Mouse (Mus musculus): ENCODE data around the gene Dab2ip. TPM values are rescaled to one million over a fixed set of nuclear protein-coding genes. Genes with fewer than 3 reads are reported as not detected.

Dab2ip gene
- polyA plus RNA-seq (2015; fragmentation: Nextera tagmentation; extraction: Ambion mirVana) = 66.6 and 97.0 TPM in 2 replicates

- Histone ChIP-seq H3K27me3 (no peaks in the 10 kb centered on the region), H3K4me1 (peaks cover 9% of the 10 kb centered on the region; the same call in 1 of the 2 replicates), H3K4me3 (no peak within 1 kb of the TSS), H3K9me3 (no peaks in the 10 kb centered on the region), H3K4me2 (replicated peaks) (no peak within 1 kb of the TSS), H3K36me3 (no peaks in the 10 kb centered on the region), H3K9ac (replicated peaks) (no peak within 1 kb of the TSS), H3K27ac (replicated peaks) (no peak within 1 kb of the TSS)
- ATAC-seq (replicated peaks) = no peak
- WGBS = 62% methylated on average over 29 of the region's 29 CpGs
Measured at GRCm38 (mm10) chr2:35557911-35558825, at the start of gene Dab2ip. Gene Dab2ip, plus strand, starts transcription at chr2:35558266.

- H3K27me3 ChIP-seq = no peaks in the 10 kb centered on the region
- H3K9me3 ChIP-seq = no peaks in the 10 kb centered on the region
- ATAC-seq (replicated peaks) = no peak
- 50% methylated on average over 10 of the region's 10 CpGs for WGBS
- H3K4me3 ChIP-seq = no peak overlapping the region
- H3K4me1 ChIP-seq = peaks cover 16% of the 10 kb centered on the region
- no peak overlapping the region for H3K4me2 ChIP-seq (replicated peaks)
- no peak overlapping the region for H3K27ac ChIP-seq (replicated peaks)
- H3K36me3 ChIP-seq = no peaks in the 10 kb centered on the region
- H3K9ac ChIP-seq (replicated peaks) = no peak overlapping the region
Measured at GRCm38 (mm10) chr2:35508597-35509342, 49.3 kb upstream of the Dab2ip start.

GRCm38 (mm10) chr2:35509343-35509667 lies 48.8 kb upstream of the Dab2ip start:
- no peaks in the 10 kb centered on the region for H3K36me3 ChIP-seq
- ATAC-seq (replicated peaks) = no peak
- H3K4me1 ChIP-seq = peaks cover 21% of the 10 kb centered on the region
- H3K9me3 ChIP-seq = no peaks in the 10 kb centered on the region
- H3K9ac ChIP-seq (replicated peaks) = no peak overlapping the region
- no peak overlapping the region for H3K4me3 ChIP-seq
- no peaks in the 10 kb centered on the region for H3K27me3 ChIP-seq
- WGBS = 80% methylated on average over 6 of the region's 6 CpGs
- H3K4me2 ChIP-seq (replicated peaks) = no peak overlapping the region
- no peak overlapping the region for H3K27ac ChIP-seq (replicated peaks)

GRCm38 (mm10) chr2:35509888-35510287 lies 48.2 kb upstream of the Dab2ip start:
- no peak overlapping the region for H3K27ac ChIP-seq (replicated peaks)
- no peak for ATAC-seq (replicated peaks)
- no peaks in the 10 kb centered on the region for H3K27me3 ChIP-seq
- WGBS = 83% methylated on average over 4 of the region's 4 CpGs
- H3K9me3 ChIP-seq = no peaks in the 10 kb centered on the region
- peaks cover 23% of the 10 kb centered on the region for H3K4me1 ChIP-seq
- no peaks in the 10 kb centered on the region for H3K36me3 ChIP-seq
- H3K4me2 ChIP-seq (replicated peaks) = no peak overlapping the region
- no peak overlapping the region for H3K9ac ChIP-seq (replicated peaks)
- no peak overlapping the region for H3K4me3 ChIP-seq

GRCm38 (mm10) chr2:35510920-35511319 lies 47.1 kb upstream of the Dab2ip start:
- Histone ChIP-seq H3K9me3 (no peaks in the 10 kb centered on the region), H3K36me3 (no peaks in the 10 kb centered on the region), H3K27ac (replicated peaks) (no peak overlapping the region), H3K27me3 (no peaks in the 10 kb centered on the region), H3K4me3 (no peak overlapping the region), H3K4me1 (peaks cover 23% of the 10 kb centered on the region), H3K4me2 (replicated peaks) (no peak overlapping the region), H3K9ac (replicated peaks) (no peak overlapping the region)
- 63% methylated on average over 1 of the region's 1 CpGs for WGBS
- no peak for ATAC-seq (replicated peaks)

GRCm38 (mm10) chr2:35512226-35512625 lies 45.8 kb upstream of the Dab2ip start:
- Histone ChIP-seq H3K4me1 (peaks cover 12% of the 10 kb centered on the region), H3K27ac (replicated peaks) (no peak overlapping the region), H3K4me3 (no peak overlapping the region), H3K36me3 (no peaks in the 10 kb centered on the region), H3K9ac (replicated peaks) (no peak overlapping the region), H3K4me2 (replicated peaks) (no peak overlapping the region), H3K9me3 (no peaks in the 10 kb centered on the region), H3K27me3 (no peaks in the 10 kb centered on the region)
- no peak for ATAC-seq (replicated peaks)
- WGBS = 96% methylated on average over 4 of the region's 4 CpGs

GRCm38 (mm10) chr2:35514051-35514892 lies 43.8 kb upstream of the Dab2ip start:
- Histone ChIP-seq H3K4me2 (replicated peaks) (no peak overlapping the region), H3K27me3 (no peaks in the 10 kb centered on the region), H3K9ac (replicated peaks) (no peak overlapping the region), H3K27ac (replicated peaks) (peak overlapping the region; percentile 44), H3K9me3 (no peaks in the 10 kb centered on the region), H3K4me1 (peaks cover 12% of the 10 kb centered on the region), H3K4me3 (no peak overlapping the region), H3K36me3 (no peaks in the 10 kb centered on the region)
- 32% methylated on average over 14 of the region's 14 CpGs for WGBS
- ATAC-seq (replicated peaks) = peak; percentile 60; the same call in 1 of the 2 replicates

- Histone ChIP-seq H3K9me3 (no peaks in the 10 kb centered on the region), H3K4me1 (peaks cover 7% of the 10 kb centered on the region; the same call in 1 of the 2 replicates), H3K4me3 (no peak overlapping the region), H3K4me2 (replicated peaks) (no peak overlapping the region), H3K36me3 (no peaks in the 10 kb centered on the region), H3K27me3 (no peaks in the 10 kb centered on the region), H3K9ac (replicated peaks) (no peak overlapping the region), H3K27ac (replicated peaks) (no peak overlapping the region)
- ATAC-seq (replicated peaks) = no peak
- 89% methylated on average over 14 of the region's 14 CpGs for WGBS
Measured at GRCm38 (mm10) chr2:35526612-35527242, 31.3 kb upstream of the Dab2ip start.

- Histone ChIP-seq H3K9me3 (no peaks in the 10 kb centered on the region), H3K4me1 (peaks cover 13% of the 10 kb centered on the region; the same call in 1 of the 2 replicates), H3K4me2 (replicated peaks) (no peak overlapping the region), H3K27ac (replicated peaks) (no peak overlapping the region), H3K36me3 (no peaks in the 10 kb centered on the region), H3K4me3 (no peak overlapping the region), H3K27me3 (no peaks in the 10 kb centered on the region), H3K9ac (replicated peaks) (no peak overlapping the region)
- 65% methylated on average over 2 of the region's 2 CpGs for WGBS
- no peak for ATAC-seq (replicated peaks)
Measured at GRCm38 (mm10) chr2:35529086-35529485, 29.0 kb upstream of the Dab2ip start.

- H3K27ac ChIP-seq (replicated peaks) = no peak overlapping the region
- WGBS = 55% methylated on average over 4 of the region's 4 CpGs
- no peaks in the 10 kb centered on the region for H3K9me3 ChIP-seq
- no peaks in the 10 kb centered on the region for H3K27me3 ChIP-seq
- H3K4me1 ChIP-seq = peaks cover 15% of the 10 kb centered on the region; the same call in 1 of the 2 replicates
- no peak overlapping the region for H3K9ac ChIP-seq (replicated peaks)
- ATAC-seq (replicated peaks) = peak; percentile 86
- H3K4me2 ChIP-seq (replicated peaks) = no peak overlapping the region
- no peak overlapping the region for H3K4me3 ChIP-seq
- H3K36me3 ChIP-seq = no peaks in the 10 kb centered on the region
Measured at GRCm38 (mm10) chr2:35529856-35530255, 28.2 kb upstream of the Dab2ip start.

- H3K27me3 ChIP-seq = no peaks in the 10 kb centered on the region
- 90% methylated on average over 10 of the region's 10 CpGs for WGBS
- no peak overlapping the region for H3K27ac ChIP-seq (replicated peaks)
- no peak overlapping the region for H3K9ac ChIP-seq (replicated peaks)
- H3K36me3 ChIP-seq = no peaks in the 10 kb centered on the region
- ATAC-seq (replicated peaks) = no peak
- H3K9me3 ChIP-seq = no peaks in the 10 kb centered on the region
- H3K4me3 ChIP-seq = no peak overlapping the region
- H3K4me2 ChIP-seq (replicated peaks) = no peak overlapping the region
- H3K4me1 ChIP-seq = peaks cover 15% of the 10 kb centered on the region; the same call in 1 of the 2 replicates
Measured at GRCm38 (mm10) chr2:35530732-35531131, 27.3 kb upstream of the Dab2ip start.

All from forebrain, embryonic 15.5 days (tissue).